Mouse (Mus musculus): Measurements from ENCODE around the gene Sprr1b. TPM values are rescaled to one million over a fixed set of nuclear protein-coding genes. Genes with fewer than 3 reads are reported as not detected.

Gene Sprr1b
- polyA plus RNA-seq (2012; rRNA removed; ENCODE audit: low replicate concordance), result not detected in 2 replicates

DNA sequence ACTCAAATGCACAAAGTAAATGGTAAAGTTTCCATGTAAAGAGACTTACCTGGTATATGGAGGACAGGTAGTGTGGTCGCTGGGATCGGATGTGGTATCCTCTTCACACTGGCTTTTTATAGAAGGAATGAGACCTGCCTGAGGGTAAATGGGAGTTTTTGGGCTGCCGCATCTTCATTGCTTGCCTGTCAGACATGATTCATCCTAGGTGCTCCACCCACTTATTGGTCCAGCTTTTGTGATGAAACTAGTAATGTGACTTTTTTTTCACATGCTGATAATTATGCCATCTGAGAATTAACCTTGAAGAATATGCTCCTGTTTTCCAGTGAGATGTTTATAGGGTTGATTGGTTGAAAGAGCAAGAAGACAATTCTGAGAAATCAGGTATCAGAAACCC, at the start of gene Sprr1b:
Gene Sprr1b (minus strand): TSS at position 101 of the 400 bp plus-strand sequence.

DNA sequence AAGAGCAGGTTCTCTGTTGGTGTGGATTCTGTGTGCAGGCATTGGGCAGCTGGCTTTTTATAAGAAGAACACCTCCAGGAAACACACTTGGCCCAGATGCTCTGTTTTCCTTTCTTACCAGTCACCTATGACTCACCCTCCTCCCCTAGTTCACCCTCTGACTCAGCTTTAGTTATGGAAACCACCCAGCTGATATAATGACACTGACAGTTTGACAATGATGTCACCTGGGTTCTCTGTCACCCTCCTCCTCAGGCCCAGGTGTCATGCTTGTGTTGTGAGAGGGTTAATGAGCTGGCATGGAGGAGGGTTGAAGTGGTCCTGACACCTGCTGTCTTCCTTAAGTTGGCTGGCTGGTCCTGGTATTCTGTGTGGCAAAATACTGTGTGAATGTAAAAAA, 47.3 kb upstream of the Sprr1b start, which contains the start of gene Sprr1a:
Gene Sprr1a (minus strand): TSS at position 33 of the 400 bp plus-strand sequence.

DNA sequence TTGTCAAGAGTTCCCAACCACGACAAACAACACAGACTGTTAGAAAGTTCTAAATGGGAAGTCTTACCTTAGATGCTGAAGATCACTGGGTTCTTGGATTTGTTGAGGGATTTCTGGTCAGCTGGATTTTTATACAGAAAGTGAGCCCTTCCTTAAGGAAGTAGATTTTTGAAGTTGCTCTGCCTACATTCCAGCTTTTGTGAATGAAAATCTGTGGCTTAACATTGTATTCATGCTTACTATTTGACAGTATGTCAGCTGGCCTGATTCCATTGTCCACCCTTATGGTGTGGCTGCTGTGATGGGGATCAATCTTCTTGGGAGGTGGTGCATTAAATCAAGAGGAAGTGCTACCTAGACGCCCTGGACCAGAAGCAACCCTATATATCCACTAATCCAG, 20.0 kb upstream of the Sprr1b start, which contains the start of gene Sprr3:
Gene Sprr3 (minus strand): TSS at position 101 of the 400 bp plus-strand sequence.

DNA sequence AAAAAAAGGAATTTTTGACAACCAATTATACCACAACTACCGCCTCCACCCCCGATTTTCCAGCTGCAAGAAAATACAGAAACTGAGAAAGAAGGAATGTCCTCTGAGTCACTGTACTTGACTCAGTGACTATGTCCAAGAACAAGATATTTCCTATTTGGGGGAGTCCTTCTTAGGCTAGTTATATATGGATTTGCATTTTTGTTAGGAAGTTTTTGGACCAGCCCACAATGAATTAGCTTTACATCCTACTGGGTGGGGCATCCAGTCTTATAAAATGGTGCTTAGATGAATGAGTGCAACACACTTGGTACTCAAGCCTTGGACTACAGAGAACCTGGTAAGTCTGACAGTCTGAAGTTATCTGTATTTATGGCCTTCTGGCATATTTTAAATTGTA, 6.3 kb downstream of the Sprr1b start, which contains the start of gene Sprr2k:
Gene Sprr2k (plus strand): TSS at position 301 of the 400 bp plus-strand sequence.

DNA sequence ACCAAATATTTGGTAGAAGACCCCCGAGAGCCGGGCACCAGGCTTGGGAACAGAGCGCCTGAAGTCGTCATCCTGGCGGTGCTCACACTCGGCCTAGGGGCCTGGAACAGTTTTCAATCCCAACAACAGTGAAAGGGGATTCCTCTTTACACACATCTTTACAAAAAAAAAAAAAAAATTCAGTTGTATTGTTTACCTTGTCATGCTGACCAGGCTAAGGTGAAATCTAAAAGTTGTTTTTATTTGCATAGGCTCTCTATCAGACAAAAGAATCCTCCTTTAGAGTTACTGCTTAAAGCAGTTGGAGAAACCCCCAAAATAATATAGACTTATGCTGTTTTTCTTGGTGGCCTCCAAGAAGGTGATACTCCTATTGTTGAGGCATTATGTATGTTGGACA, 9.3 kb downstream of the Sprr1b start, which contains the start of gene Gm9774:
Gene Gm9774 (minus strand): TSS at position 101 of the 400 bp plus-strand sequence.

DNA sequence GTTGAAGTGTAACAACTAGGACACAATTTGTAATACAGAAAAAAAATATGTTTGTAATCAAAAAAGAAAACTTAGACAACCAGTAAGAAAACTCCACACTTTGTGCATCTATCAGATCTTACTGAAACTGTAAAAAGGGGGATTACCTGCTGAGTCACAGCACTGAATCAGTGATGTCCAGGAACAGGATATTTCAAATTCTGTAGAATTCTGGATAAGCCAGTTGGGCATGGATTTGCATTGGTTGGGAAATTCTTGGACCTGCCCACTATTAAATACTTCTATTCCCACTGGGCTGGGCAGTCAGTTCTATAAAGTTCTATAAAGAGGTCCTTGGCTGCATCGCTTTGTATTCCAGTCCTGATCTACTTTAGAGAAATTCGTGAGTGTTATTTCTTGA, 20.8 kb downstream of the Sprr1b start, which contains the start of gene Sprr2j-ps:
Gene Sprr2j-ps (plus strand): TSS at position 301 of the 400 bp plus-strand sequence.

DNA sequence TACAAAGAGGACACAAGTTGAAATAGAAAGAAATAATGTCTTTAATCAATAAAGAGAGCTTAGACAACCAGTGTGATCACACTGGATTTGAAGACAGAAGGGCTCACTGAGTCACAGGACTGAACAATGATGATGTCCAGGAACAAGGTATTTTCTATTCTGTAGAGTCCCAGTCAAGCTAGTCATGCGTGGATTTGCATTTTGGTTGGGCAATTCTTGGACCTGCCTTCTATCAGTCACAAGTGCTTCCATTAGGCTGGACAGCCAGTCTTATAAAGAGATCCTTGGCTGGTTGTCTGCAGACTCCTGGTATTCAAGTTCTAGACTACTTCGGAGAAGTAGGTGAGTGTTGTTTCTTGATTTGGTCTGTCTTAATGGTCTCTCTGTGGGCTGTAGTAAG, 30.9 kb downstream of the Sprr1b start, which contains the start of gene Sprr2i:
Gene Sprr2i (plus strand): TSS at position 301 of the 400 bp plus-strand sequence.

Other genes with a start within 250 kb of the Sprr1b start
- 34.0 and 52.2 TPM in 2 replicates for gene Sprr2a1, start 223.0 kb downstream of the Sprr1b start, polyA plus RNA-seq (2012; rRNA removed; ENCODE audit: low replicate concordance)
- 17,497 and 20,971 TPM in 2 replicates for gene Sprr2a2, start 222.9 kb downstream of the Sprr1b start, polyA plus RNA-seq (2012; rRNA removed; ENCODE audit: low replicate concordance)
- gene Sprr2a3, start 153.4 kb downstream of the Sprr1b start, polyA plus RNA-seq (2012; rRNA removed; ENCODE audit: low replicate concordance), result 128 and 424 TPM in 2 replicates
- not detected in 2 replicates for gene Sprr2b, start 122.2 kb downstream of the Sprr1b start, polyA plus RNA-seq (2012; rRNA removed; ENCODE audit: low replicate concordance)
- gene Sprr2d, start 99.6 kb downstream of the Sprr1b start, polyA plus RNA-seq (2012; rRNA removed; ENCODE audit: low replicate concordance), result not detected in 2 replicates
- gene Sprr2e, start 86.6 kb downstream of the Sprr1b start, polyA plus RNA-seq (2012; rRNA removed; ENCODE audit: low replicate concordance), result not detected in 2 replicates
- not detected in 2 replicates for gene Sprr2f, start 73.6 kb downstream of the Sprr1b start, polyA plus RNA-seq (2012; rRNA removed; ENCODE audit: low replicate concordance)
- gene Sprr2h, start 53.1 kb downstream of the Sprr1b start, polyA plus RNA-seq (2012; rRNA removed; ENCODE audit: low replicate concordance), result not detected in 2 replicates
- gene Sprr2i, start 30.8 kb downstream of the Sprr1b start, polyA plus RNA-seq (2012; rRNA removed; ENCODE audit: low replicate concordance), result not detected in 2 replicates
- not detected in 2 replicates for gene Sprr2j-ps, start 20.7 kb downstream of the Sprr1b start, polyA plus RNA-seq (2012; rRNA removed; ENCODE audit: low replicate concordance)
- 10.1 and 10.8 TPM in 2 replicates for gene Gm9774, start 9.4 kb downstream of the Sprr1b start, polyA plus RNA-seq (2012; rRNA removed; ENCODE audit: low replicate concordance)
- gene Sprr2k, start 6.2 kb downstream of the Sprr1b start, polyA plus RNA-seq (2012; rRNA removed; ENCODE audit: low replicate concordance), result not detected in 2 replicates
- gene Sprr3, start 19.9 kb upstream of the Sprr1b start, polyA plus RNA-seq (2012; rRNA removed; ENCODE audit: low replicate concordance), result 0.33 TPM in 1 of 2 replicates, not detected in the other
- gene Sprr1a, start 47.1 kb upstream of the Sprr1b start, polyA plus RNA-seq (2012; rRNA removed; ENCODE audit: low replicate concordance), result 12.2 and 29.6 TPM in 2 replicates
- gene Sprr4, start 61.7 kb upstream of the Sprr1b start, polyA plus RNA-seq (2012; rRNA removed; ENCODE audit: low replicate concordance), result not detected in 2 replicates
- gene 2310046K23Rik, start 95.7 kb upstream of the Sprr1b start, polyA plus RNA-seq (2012; rRNA removed; ENCODE audit: low replicate concordance), result not detected in 2 replicates
- gene Ivl, start 134.9 kb upstream of the Sprr1b start, polyA plus RNA-seq (2012; rRNA removed; ENCODE audit: low replicate concordance), result not detected in 2 replicates
- gene Smcp, start 150.2 kb upstream of the Sprr1b start, polyA plus RNA-seq (2012; rRNA removed; ENCODE audit: low replicate concordance), result 0.26 TPM in 1 of 2 replicates, not detected in the other
- gene 2210017I01Rik, start 168.7 kb upstream of the Sprr1b start, polyA plus RNA-seq (2012; rRNA removed; ENCODE audit: low replicate concordance), result not detected in 2 replicates
- not detected in 2 replicates for gene Lce6a, start 182.9 kb upstream of the Sprr1b start, polyA plus RNA-seq (2012; rRNA removed; ENCODE audit: low replicate concordance)
- gene Lce1a1, start 209.5 kb upstream of the Sprr1b start, polyA plus RNA-seq (2012; rRNA removed; ENCODE audit: low replicate concordance), result not detected in 2 replicates
- gene Lce1b, start 218.1 kb upstream of the Sprr1b start, polyA plus RNA-seq (2012; rRNA removed; ENCODE audit: low replicate concordance), result 0.19 TPM in 1 of 2 replicates, not detected in the other
- gene Lce1a2, start 231.5 kb upstream of the Sprr1b start, polyA plus RNA-seq (2012; rRNA removed; ENCODE audit: low replicate concordance), result not detected in 2 replicates
- 0.27 TPM in 1 of 2 replicates, not detected in the other for gene Lce1c, start 240.5 kb upstream of the Sprr1b start, polyA plus RNA-seq (2012; rRNA removed; ENCODE audit: low replicate concordance)
- not detected in 2 replicates for gene Lce1d, start 248.4 kb upstream of the Sprr1b start, polyA plus RNA-seq (2012; rRNA removed; ENCODE audit: low replicate concordance)